Mouse (Mus musculus) heart, embryonic 11.5 days (tissue): ENCODE data around the gene Pgm5. TPM values are rescaled to one million over a fixed set of nuclear protein-coding genes. Genes with fewer than 3 reads are reported as not detected.
"Not testable (repeated sequence)": the region's sequence is repeated elsewhere in the genome, so short reads cannot be mapped to it uniquely, and the experiment has no call there.

Experiments used
- ATAC-seq: fragments of 200-750 bp; cut with Nextera tagmentation; replicated peaks from 2 replicates; pipeline ENCODE4 v1.8.0; 2017; ENCODE audit warnings: moderate library complexity; ENCODE audit not compliant: insufficient number of reproducible peaks, low FRiP score, low TSS enrichment
- H3K27ac ChIP-seq: fragments of 300-500 bp; sonication (generic); 2 replicates; pipeline ENCODE4 v1.5.1; 2014; ENCODE audit warnings: mild to moderate bottlenecking, low read depth, low read length
- H3K27me3 ChIP-seq: fragments of 300-500 bp; sonication (generic); 2 replicates; pipeline ENCODE4 v1.6.1; 2014; ENCODE audit warnings: mild to moderate bottlenecking, low read length, mixed read lengths; ENCODE audit not compliant: control insufficient read depth, insufficient read depth
- H3K36me3 ChIP-seq: fragments of 300-500 bp; sonication (generic); 2 replicates; pipeline ENCODE4 v1.6.1; 2014; ENCODE audit warnings: mild to moderate bottlenecking, low read length, moderate library complexity, mixed read lengths; ENCODE audit not compliant: control insufficient read depth, insufficient read depth
- H3K4me1 ChIP-seq: fragments of 300-500 bp; sonication (generic); 2 replicates; pipeline ENCODE4 v1.6.1; 2014; ENCODE audit warnings: low read length; ENCODE audit not compliant: control insufficient read depth, insufficient read depth
- H3K4me2 ChIP-seq: fragments of 300-500 bp; sonication (generic); 2 replicates; pipeline ENCODE4 v1.6.1; 2014; ENCODE audit warnings: mild to moderate bottlenecking, moderate library complexity
- H3K4me3 ChIP-seq: fragments of 300-500 bp; sonication (generic); 2 replicates; pipeline ENCODE4 v1.5.1; 2014; ENCODE audit warnings: low read depth, low read length
- H3K9ac ChIP-seq: fragments of 300-500 bp; sonication (generic); 2 replicates; pipeline ENCODE4 v1.6.1; 2014; ENCODE audit warnings: mild to moderate bottlenecking, low read depth, low read length, moderate library complexity
- H3K9me3 ChIP-seq: fragments of 300-500 bp; sonication (generic); replicated peaks from 2 replicates; pipeline ENCODE4 v1.6.1; 2016; ENCODE audit warnings: low read length; ENCODE audit not compliant: control insufficient read depth
- WGBS: fragments of 180-500 bp; shearing (Covaris S2); extraction: QIAGEN DNeasy Blood & Tissue Kit; methylation state at CpG from one replicate; pipeline ENCODE4 v1.1.7; 2014; ENCODE audit not compliant: insufficient replicate concordance; 5-methylcytosine and 5-hydroxymethylcytosine counted together
- polyA plus RNA-seq: library from polyadenylated mRNA; unstranded; fragments of >200 nt; fragmentation: Nextera tagmentation; extraction: Ambion mirVana; gene quantifications from 2 replicates; pipeline ENCODE4 v1.2.1, GENCODE M21; 2014

Gene Pgm5
- polyA plus RNA-seq, 1 experiment from 2014 or later: 6.3 TPM

GRCm38 (mm10) chr19:24881237-24881636 lies 19.6 kb upstream of the Pgm5 start:
- Histone ChIP-seq H3K9ac (no peak overlapping the region), H3K4me3 (no peak overlapping the region), H3K4me2 (no peak overlapping the region), H3K4me1 (peaks cover 6% of the 10 kb centered on the region; the same call in 1 of the 2 replicates), H3K36me3 (no peaks in the 10 kb centered on the region), H3K27ac (no peak overlapping the region), H3K9me3 (no peaks in the 10 kb centered on the region), H3K27me3 (0 out of 2 replicates have a peak, but pooled peaks cover 3% of the 10 kb centered on the region)
- no peak for ATAC-seq
- WGBS: 61% methylated on average over 4 of the region's 4 CpGs

GRCm38 (mm10) chr19:24875129-24875870 lies 13.6 kb upstream of the Pgm5 start, which contains the start of gene Gm10053:
Gene Gm10053, plus strand, starts transcription at chr19:24875686.
- ATAC-seq, H3K9ac ChIP-seq, H3K9me3 ChIP-seq, H3K27ac ChIP-seq, H3K27me3 ChIP-seq, H3K4me2 ChIP-seq, H3K4me3 ChIP-seq, H3K4me1 ChIP-seq, H3K36me3 ChIP-seq: not testable (repeated sequence)
- 65% methylated on average over 23 of the region's 26 CpGs for WGBS

GRCm38 (mm10) chr19:24873873-24874272 lies 12.2 kb upstream of the Pgm5 start:
- H3K9ac ChIP-seq: no peak overlapping the region
- H3K27me3 ChIP-seq: 0 out of 2 replicates have a peak, but pooled peaks cover 2% of the 10 kb centered on the region
- WGBS: 44% methylated on average over 2 of the region's 2 CpGs
- no peaks in the 10 kb centered on the region for H3K36me3 ChIP-seq
- no peak overlapping the region for H3K4me3 ChIP-seq
- H3K9me3 ChIP-seq: no peaks in the 10 kb centered on the region
- H3K27ac ChIP-seq: no peak overlapping the region
- peaks cover 3% of the 10 kb centered on the region; the same call in 1 of the 2 replicates for H3K4me1 ChIP-seq
- no peak overlapping the region for H3K4me2 ChIP-seq
- ATAC-seq: no peak

GRCm38 (mm10) chr19:24871037-24871635 lies 9.5 kb upstream of the Pgm5 start:
- H3K4me2 ChIP-seq: peak overlapping the region; percentile 53
- H3K9me3 ChIP-seq: no peaks in the 10 kb centered on the region
- peak overlapping the region; percentile 22 for H3K4me3 ChIP-seq
- no peak for ATAC-seq
- WGBS: 19% methylated on average over 18 of the region's 18 CpGs
- no peak overlapping the region for H3K9ac ChIP-seq
- H3K27me3 ChIP-seq: 0 out of 2 replicates have a peak, but pooled peaks cover 2% of the 10 kb centered on the region
- H3K27ac ChIP-seq: no peak overlapping the region
- H3K4me1 ChIP-seq: peaks cover 3% of the 10 kb centered on the region; the same call in 1 of the 2 replicates
- no peaks in the 10 kb centered on the region for H3K36me3 ChIP-seq

GRCm38 (mm10) chr19:24865436-24865835 lies 3.8 kb upstream of the Pgm5 start:
- ATAC-seq: no peak
- 76% methylated on average over 9 of the region's 9 CpGs for WGBS

GRCm38 (mm10) chr19:24861276-24861611 lies 411 bp downstream of the Pgm5 start:
- no peaks in the 10 kb centered on the region for H3K36me3 ChIP-seq
- peak overlapping the region; percentile 63 for H3K4me2 ChIP-seq
- peak; percentile 63 for ATAC-seq
- H3K9me3 ChIP-seq: no peaks in the 10 kb centered on the region
- peak overlapping the region; percentile 62 for H3K4me3 ChIP-seq
- WGBS: 14% methylated on average over 13 of the region's 13 CpGs
- peaks cover 5% of the 10 kb centered on the region; the same call in 1 of the 2 replicates for H3K4me1 ChIP-seq
- peak overlapping the region; percentile 85 for H3K9ac ChIP-seq
- H3K27me3 ChIP-seq: no peaks in the 10 kb centered on the region
- H3K27ac ChIP-seq: peak overlapping the region; percentile 95

More at GRCm38 (mm10) chr19:24865436-24865835, 3.8 kb upstream of the Pgm5 start:
- Histone ChIP-seq H3K36me3 (no peaks in the 10 kb centered on the region), H3K27ac (no peak overlapping the region), H3K9ac (no peak overlapping the region), H3K27me3 (no peaks in the 10 kb centered on the region), H3K4me2 (no peak overlapping the region), H3K4me1 (peaks cover 2% of the 10 kb centered on the region; the same call in 1 of the 2 replicates), H3K4me3 (no peak overlapping the region), H3K9me3 (no peaks in the 10 kb centered on the region)

GRCm38 (mm10) chr19:24851456-24852315 lies 10.0 kb downstream of the Pgm5 start:
- 73% methylated on average over 21 of the region's 21 CpGs for WGBS
- no peaks in the 10 kb centered on the region for H3K27me3 ChIP-seq
- no peak overlapping the region for H3K9ac ChIP-seq
- H3K9me3 ChIP-seq: no peaks in the 10 kb centered on the region
- no peak for ATAC-seq
- H3K4me3 ChIP-seq: no peak overlapping the region
- H3K36me3 ChIP-seq: no peaks in the 10 kb centered on the region
- no peak overlapping the region for H3K27ac ChIP-seq
- peaks cover 31% of the 10 kb centered on the region for H3K4me1 ChIP-seq
- H3K4me2 ChIP-seq: no peak overlapping the region

- H3K27me3 ChIP-seq: no peaks in the 10 kb centered on the region
- no peaks in the 10 kb centered on the region for H3K9me3 ChIP-seq
- H3K4me3 ChIP-seq: no peak overlapping the region
- WGBS: 86% methylated on average over 2 of the region's 2 CpGs
- peaks cover 31% of the 10 kb centered on the region for H3K4me1 ChIP-seq
- ATAC-seq: no peak
- H3K36me3 ChIP-seq: no peaks in the 10 kb centered on the region
- no peak overlapping the region for H3K4me2 ChIP-seq
- H3K9ac ChIP-seq: no peak overlapping the region
- H3K27ac ChIP-seq: no peak overlapping the region
These were observed 12.8 kb downstream of the Pgm5 start for GRCm38 (mm10) chr19:24848844-24849243.
